Mouse (Mus musculus): ENCODE data around the gene Ryk. TPM values are rescaled to one million over a fixed set of nuclear protein-coding genes. Genes with fewer than 3 reads are reported as not detected.

The Ryk gene
- polyA plus RNA-seq, 1 experiment from 2014 or later: 17.7 TPM

GRCm38 (mm10) chr9:102846348-102846747, 11.6 kb downstream of the Ryk start:
- Histone ChIP-seq H3K4me3 (replicated peaks; ENCODE audit: low read length) (no peak overlapping the region), H3K36me3 (ENCODE audit: control insufficient read depth, insufficient read depth, low read length) (no peaks in the 10 kb centered on the region), H3K27me3 (ENCODE audit: control insufficient read depth, insufficient read depth, low read length) (no peaks in the 10 kb centered on the region), H3K4me2 (ENCODE audit: low read depth, low read length) (no peak overlapping the region), H3K4me1 (ENCODE audit: control insufficient read depth, insufficient read depth, low read length) (peaks cover 48% of the 10 kb centered on the region), H3K9ac (ENCODE audit: low read length) (no peak overlapping the region), H3K27ac (ENCODE audit: low read length) (no peak overlapping the region), H3K9me3 (replicated peaks; ENCODE audit: control insufficient read depth, low read length) (no peaks in the 10 kb centered on the region)
- 84% methylated on average over 5 of the region's 5 CpGs for WGBS
- no peak for ATAC-seq (ENCODE audit: insufficient read depth, low FRiP score)

- H3K4me3 ChIP-seq (replicated peaks; ENCODE audit: low read length): no peak overlapping the region
- no peak overlapping the region for H3K9ac ChIP-seq (ENCODE audit: low read length)
- H3K36me3 ChIP-seq (ENCODE audit: control insufficient read depth, insufficient read depth, low read length): peaks cover 4% of the 10 kb centered on the region; the same call in 1 of the 2 replicates
- no peaks in the 10 kb centered on the region for H3K27me3 ChIP-seq (ENCODE audit: control insufficient read depth, insufficient read depth, low read length)
- no peaks in the 10 kb centered on the region for H3K9me3 ChIP-seq (replicated peaks; ENCODE audit: control insufficient read depth, low read length)
- no peak for ATAC-seq (ENCODE audit: insufficient read depth, low FRiP score)
- H3K4me1 ChIP-seq (ENCODE audit: control insufficient read depth, insufficient read depth, low read length): peaks cover 16% of the 10 kb centered on the region
- no peak overlapping the region for H3K4me2 ChIP-seq (ENCODE audit: low read depth, low read length)
- no peak overlapping the region for H3K27ac ChIP-seq (ENCODE audit: low read length)
- 85% methylated on average over 13 of the region's 13 CpGs for WGBS
Measured at GRCm38 (mm10) chr9:102852076-102853022, 17.6 kb downstream of the Ryk start.

DNA sequence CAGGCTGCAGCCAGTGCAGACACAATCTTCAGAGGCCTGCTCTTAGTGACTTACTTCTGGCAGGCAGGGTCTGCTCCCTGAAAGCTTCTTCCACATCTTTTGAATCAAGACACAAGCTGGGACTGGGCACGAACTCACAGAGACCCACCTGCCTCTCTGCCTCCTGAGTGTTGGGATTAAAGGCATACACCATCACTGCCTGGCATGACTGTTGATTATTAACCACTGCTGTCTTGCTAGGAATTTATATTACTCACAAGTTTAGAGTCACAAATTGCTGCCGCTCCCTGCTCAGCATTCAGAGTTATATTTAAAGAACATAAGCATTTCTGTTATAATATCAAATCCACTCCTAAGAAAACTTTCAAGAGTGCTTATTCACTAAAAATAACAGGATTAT, 23.1 kb downstream of the Ryk start:
- ATAC-seq (ENCODE audit: insufficient read depth, low FRiP score): no peak
- 88% methylated on average over 2 of the region's 2 CpGs for WGBS

DNA sequence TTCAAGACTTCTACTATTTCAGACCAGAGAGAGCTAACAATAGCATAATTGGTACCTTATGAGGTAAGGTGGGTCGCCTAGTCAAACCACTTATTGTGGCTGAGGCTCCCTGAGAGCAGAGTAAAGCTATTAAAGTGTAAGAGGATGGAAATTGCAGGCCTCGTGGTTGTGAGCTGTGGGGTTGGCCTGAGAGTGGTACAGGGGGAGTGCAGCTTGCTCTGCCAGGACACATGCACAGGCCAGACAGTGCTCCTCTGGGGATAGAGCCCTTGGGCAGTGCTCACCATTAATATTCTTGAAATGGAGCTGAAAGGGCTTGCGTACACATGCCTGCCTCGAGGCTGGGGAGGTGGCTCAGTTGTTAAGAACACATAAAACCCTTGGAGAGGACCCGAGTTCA, 23.6 kb downstream of the Ryk start:
- WGBS: 85% methylated on average over 5 of the region's 5 CpGs
- Histone ChIP-seq H3K9me3 (replicated peaks; ENCODE audit: control insufficient read depth, low read length) (no peaks in the 10 kb centered on the region), H3K27me3 (ENCODE audit: control insufficient read depth, insufficient read depth, low read length) (no peaks in the 10 kb centered on the region), H3K4me3 (replicated peaks; ENCODE audit: low read length) (no peak overlapping the region), H3K36me3 (ENCODE audit: control insufficient read depth, insufficient read depth, low read length) (peaks cover 9% of the 10 kb centered on the region; the same call in 1 of the 2 replicates), H3K4me1 (ENCODE audit: control insufficient read depth, insufficient read depth, low read length) (peaks cover 25% of the 10 kb centered on the region), H3K27ac (ENCODE audit: low read length) (no peak overlapping the region), H3K4me2 (ENCODE audit: low read depth, low read length) (no peak overlapping the region), H3K9ac (ENCODE audit: low read length) (no peak overlapping the region)
- ATAC-seq (ENCODE audit: insufficient read depth, low FRiP score): no peak

More for the DNA sequence above, 23.1 kb downstream of the Ryk start:
- H3K27me3 ChIP-seq (ENCODE audit: control insufficient read depth, insufficient read depth, low read length): no peaks in the 10 kb centered on the region
- no peak overlapping the region for H3K4me3 ChIP-seq (replicated peaks; ENCODE audit: low read length)
- H3K4me2 ChIP-seq (ENCODE audit: low read depth, low read length): no peak overlapping the region
- no peak overlapping the region; the same call in 1 of the 2 replicates for H3K27ac ChIP-seq (ENCODE audit: low read length)
- H3K4me1 ChIP-seq (ENCODE audit: control insufficient read depth, insufficient read depth, low read length): peaks cover 21% of the 10 kb centered on the region
- no peak overlapping the region for H3K9ac ChIP-seq (ENCODE audit: low read length)
- H3K36me3 ChIP-seq (ENCODE audit: control insufficient read depth, insufficient read depth, low read length): peaks cover 9% of the 10 kb centered on the region; the same call in 1 of the 2 replicates
- no peaks in the 10 kb centered on the region for H3K9me3 ChIP-seq (replicated peaks; ENCODE audit: control insufficient read depth, low read length)

DNA sequence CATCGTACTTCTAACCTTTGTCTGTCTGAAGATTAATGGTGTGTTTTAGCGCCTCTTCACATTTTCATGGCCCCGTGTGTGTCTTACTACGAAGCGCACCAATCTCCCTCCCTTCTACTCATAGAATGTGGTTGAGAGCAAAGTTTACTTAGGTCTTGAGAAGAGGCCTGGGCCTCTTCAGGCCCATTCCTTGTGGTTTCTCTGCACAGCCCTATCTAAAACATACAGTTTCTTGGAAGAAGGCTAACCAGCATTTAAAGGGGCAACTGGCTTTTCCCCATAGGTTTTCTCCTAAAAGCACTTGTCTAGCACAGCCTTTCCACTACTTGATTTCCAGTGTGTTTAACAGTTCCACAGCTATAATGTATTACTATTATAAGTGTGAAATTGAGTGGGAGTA, 24.7 kb downstream of the Ryk start:
- Histone ChIP-seq H3K9me3 (replicated peaks; ENCODE audit: control insufficient read depth, low read length) (no peaks in the 10 kb centered on the region), H3K4me3 (replicated peaks; ENCODE audit: low read length) (no peak overlapping the region), H3K4me1 (ENCODE audit: control insufficient read depth, insufficient read depth, low read length) (peaks cover 36% of the 10 kb centered on the region), H3K9ac (ENCODE audit: low read length) (no peak overlapping the region), H3K36me3 (ENCODE audit: control insufficient read depth, insufficient read depth, low read length) (peaks cover 9% of the 10 kb centered on the region; the same call in 1 of the 2 replicates), H3K27ac (ENCODE audit: low read length) (no peak overlapping the region), H3K4me2 (ENCODE audit: low read depth, low read length) (no peak overlapping the region), H3K27me3 (ENCODE audit: control insufficient read depth, insufficient read depth, low read length) (no peaks in the 10 kb centered on the region)
- 89% methylated on average over 5 of the region's 5 CpGs for WGBS
- ATAC-seq (ENCODE audit: insufficient read depth, low FRiP score): no peak

DNA sequence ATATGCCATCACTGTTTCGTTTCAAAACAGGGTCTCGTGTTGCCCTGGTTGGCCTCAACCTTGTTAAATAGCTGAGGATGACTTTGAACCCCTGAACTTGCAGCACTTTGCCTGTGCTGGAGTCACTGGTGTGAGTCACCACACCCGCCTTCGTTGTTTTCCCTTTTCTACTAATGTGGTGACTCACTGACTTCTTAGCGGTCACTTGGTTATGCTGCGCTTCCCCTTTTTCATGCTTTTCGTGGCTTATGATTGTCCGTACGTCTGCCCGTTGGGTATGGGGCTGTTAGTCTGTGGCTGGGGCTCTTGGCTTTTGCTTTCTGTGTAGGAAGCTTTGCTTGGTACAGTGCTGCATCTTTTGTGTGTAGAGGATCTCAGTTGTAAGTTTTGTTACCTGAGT, 25.2 kb downstream of the Ryk start:
- peaks cover 38% of the 10 kb centered on the region for H3K4me1 ChIP-seq (ENCODE audit: control insufficient read depth, insufficient read depth, low read length)
- 88% methylated on average over 10 of the region's 10 CpGs for WGBS
- H3K27ac ChIP-seq (ENCODE audit: low read length): no peak overlapping the region
- no peaks in the 10 kb centered on the region for H3K9me3 ChIP-seq (replicated peaks; ENCODE audit: control insufficient read depth, low read length)
- no peak for ATAC-seq (ENCODE audit: insufficient read depth, low FRiP score)
- no peak overlapping the region for H3K9ac ChIP-seq (ENCODE audit: low read length)
- no peak overlapping the region for H3K4me2 ChIP-seq (ENCODE audit: low read depth, low read length)
- H3K4me3 ChIP-seq (replicated peaks; ENCODE audit: low read length): no peak overlapping the region
- peaks cover 9% of the 10 kb centered on the region; the same call in 1 of the 2 replicates for H3K36me3 ChIP-seq (ENCODE audit: control insufficient read depth, insufficient read depth, low read length)
- no peaks in the 10 kb centered on the region for H3K27me3 ChIP-seq (ENCODE audit: control insufficient read depth, insufficient read depth, low read length)

GRCm38 (mm10) chr9:102860802-102861469, 26.2 kb downstream of the Ryk start:
- H3K4me3 ChIP-seq (replicated peaks; ENCODE audit: low read length): no peak overlapping the region
- H3K36me3 ChIP-seq (ENCODE audit: control insufficient read depth, insufficient read depth, low read length): peaks cover 9% of the 10 kb centered on the region; the same call in 1 of the 2 replicates
- peaks cover 48% of the 10 kb centered on the region for H3K4me1 ChIP-seq (ENCODE audit: control insufficient read depth, insufficient read depth, low read length)
- H3K9me3 ChIP-seq (replicated peaks; ENCODE audit: control insufficient read depth, low read length): no peaks in the 10 kb centered on the region
- no peaks in the 10 kb centered on the region for H3K27me3 ChIP-seq (ENCODE audit: control insufficient read depth, insufficient read depth, low read length)
- no peak for ATAC-seq (ENCODE audit: insufficient read depth, low FRiP score)
- 68% methylated on average over 7 of the region's 7 CpGs for WGBS
- H3K27ac ChIP-seq (ENCODE audit: low read length): no peak overlapping the region; the same call in 1 of the 2 replicates
- no peak overlapping the region for H3K4me2 ChIP-seq (ENCODE audit: low read depth, low read length)
- H3K9ac ChIP-seq (ENCODE audit: low read length): no peak overlapping the region

DNA sequence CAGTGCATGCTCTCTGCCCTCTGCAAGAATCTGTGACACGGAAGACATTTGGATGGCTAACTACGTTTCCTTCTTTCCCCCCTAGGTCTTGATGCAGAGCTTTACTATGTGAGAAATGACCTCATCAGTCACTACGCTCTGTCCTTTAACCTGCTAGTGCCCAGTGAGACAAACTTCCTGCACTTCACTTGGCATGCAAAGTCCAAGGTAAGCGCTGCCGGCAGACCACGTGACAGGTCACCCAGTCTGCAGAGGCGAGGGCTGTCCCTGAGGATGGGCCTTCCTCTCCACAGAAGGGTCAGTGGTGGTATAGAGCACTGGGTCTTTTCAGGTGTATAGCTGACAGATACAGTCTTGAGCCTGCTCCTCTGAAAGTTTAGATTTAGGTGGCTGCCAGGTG, 27.1 kb downstream of the Ryk start:
- no peaks in the 10 kb centered on the region for H3K9me3 ChIP-seq (replicated peaks; ENCODE audit: control insufficient read depth, low read length)
- WGBS: 65% methylated on average over 7 of the region's 7 CpGs
- H3K4me3 ChIP-seq (replicated peaks; ENCODE audit: low read length): no peak overlapping the region
- H3K27me3 ChIP-seq (ENCODE audit: control insufficient read depth, insufficient read depth, low read length): no peaks in the 10 kb centered on the region
- peaks cover 52% of the 10 kb centered on the region for H3K4me1 ChIP-seq (ENCODE audit: control insufficient read depth, insufficient read depth, low read length)
- H3K9ac ChIP-seq (ENCODE audit: low read length): no peak overlapping the region
- 0 out of 2 replicates have a peak, but pooled peaks cover 5% of the 10 kb centered on the region for H3K36me3 ChIP-seq (ENCODE audit: control insufficient read depth, insufficient read depth, low read length)
- ATAC-seq (ENCODE audit: insufficient read depth, low FRiP score): no peak
- H3K27ac ChIP-seq (ENCODE audit: low read length): no peak overlapping the region
- no peak overlapping the region for H3K4me2 ChIP-seq (ENCODE audit: low read depth, low read length)

GRCm38 (mm10) chr9:102862260-102862659, 27.5 kb downstream of the Ryk start:
- no peak for ATAC-seq (ENCODE audit: insufficient read depth, low FRiP score)
- Histone ChIP-seq H3K27ac (ENCODE audit: low read length) (peak overlapping the region; percentile 35; the same call in 1 of the 2 replicates), H3K9me3 (replicated peaks; ENCODE audit: control insufficient read depth, low read length) (no peaks in the 10 kb centered on the region), H3K9ac (ENCODE audit: low read length) (no peak overlapping the region), H3K36me3 (ENCODE audit: control insufficient read depth, insufficient read depth, low read length) (0 out of 2 replicates have a peak, but pooled peaks cover 5% of the 10 kb centered on the region), H3K27me3 (ENCODE audit: control insufficient read depth, insufficient read depth, low read length) (no peaks in the 10 kb centered on the region), H3K4me3 (replicated peaks; ENCODE audit: low read length) (no peak overlapping the region), H3K4me1 (ENCODE audit: control insufficient read depth, insufficient read depth, low read length) (peaks cover 52% of the 10 kb centered on the region), H3K4me2 (ENCODE audit: low read depth, low read length) (no peak overlapping the region)
- WGBS: 81% methylated on average over 3 of the region's 3 CpGs
